Mouse (Mus musculus) cerebellum, postnatal 4 days (tissue): ENCODE data around the gene 2310034G01Rik.
A peak's percentile ranks its signal among the peaks of the same experiment; 100 is the strongest.

Experiments
- DNase-seq, 2 experiments: peaks; one replicate each; pipeline ENCODE4 v3.0.0; 2022; ENCODE audit warnings: low spot score in 2 of 2, mixed read lengths in 1 of 2

The 2310034G01Rik gene

DNA sequence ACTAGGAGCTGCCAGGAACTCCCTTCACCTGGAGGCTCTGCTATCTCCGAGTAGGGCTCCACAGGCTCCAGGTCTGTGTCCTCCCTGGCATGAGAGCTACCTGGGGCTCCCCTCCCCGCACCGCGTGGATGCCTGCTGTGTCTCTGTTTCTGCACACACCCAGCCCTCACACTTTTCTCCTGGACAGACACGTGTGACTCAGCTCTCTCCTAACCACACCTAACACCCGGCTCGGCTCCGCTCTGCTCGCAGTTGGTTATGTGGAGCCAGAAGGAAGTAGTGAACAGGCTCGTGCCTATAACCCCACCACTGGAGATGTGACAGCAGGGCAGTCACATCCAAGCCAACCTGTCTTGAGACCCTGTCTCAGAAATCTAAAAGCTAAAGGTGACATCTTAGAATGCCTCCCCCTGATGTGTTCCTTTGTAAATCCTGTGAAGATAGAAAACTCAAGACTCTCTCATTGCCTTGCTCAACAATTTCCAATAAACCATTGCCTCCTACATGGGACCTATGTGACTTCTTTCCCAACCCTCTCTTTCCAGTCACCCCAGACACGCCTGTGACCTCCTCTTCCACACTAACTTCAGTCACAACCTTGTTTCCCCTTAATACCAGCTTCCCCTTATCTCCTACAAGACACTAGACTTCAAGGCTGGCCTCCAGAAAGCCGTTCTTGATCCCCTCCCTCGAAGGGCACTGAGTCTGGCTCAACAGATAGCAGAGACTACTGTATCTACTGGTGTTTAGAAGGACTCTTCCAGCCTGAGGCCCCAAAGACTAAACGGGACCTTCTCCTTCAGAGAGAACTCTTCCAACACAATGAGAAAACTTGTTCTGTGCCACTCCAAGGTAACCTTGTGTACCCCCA is 35.0 kb downstream of the 2310034G01Rik start:
- DNase-seq = peak; percentile 0 to 18

DNA sequence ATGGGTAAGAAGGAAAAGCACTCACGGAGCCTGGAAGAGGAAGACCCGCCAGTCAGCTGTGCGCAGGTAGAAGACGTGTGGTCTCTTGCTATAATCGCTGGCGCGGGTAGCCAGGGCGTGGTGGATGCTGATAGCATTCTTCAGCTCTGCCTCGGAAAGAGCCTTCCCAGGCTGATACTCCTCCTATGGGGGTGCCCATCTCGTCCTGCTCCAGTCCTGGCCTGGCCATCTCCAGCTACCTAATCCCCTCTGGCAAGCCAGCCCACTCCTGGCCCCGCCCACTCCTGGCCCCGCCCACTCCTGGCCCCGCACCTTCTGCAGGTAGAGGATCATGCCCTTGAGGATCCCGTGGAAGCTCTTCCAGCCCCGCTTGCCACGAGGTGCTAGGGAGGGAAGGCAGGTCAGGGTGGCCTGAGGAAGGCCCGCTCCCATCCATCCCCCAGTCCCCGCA is 35.9 kb downstream of the 2310034G01Rik start:
- DNase-seq = peak in 1 of 2 experiments; percentile 19

DNA sequence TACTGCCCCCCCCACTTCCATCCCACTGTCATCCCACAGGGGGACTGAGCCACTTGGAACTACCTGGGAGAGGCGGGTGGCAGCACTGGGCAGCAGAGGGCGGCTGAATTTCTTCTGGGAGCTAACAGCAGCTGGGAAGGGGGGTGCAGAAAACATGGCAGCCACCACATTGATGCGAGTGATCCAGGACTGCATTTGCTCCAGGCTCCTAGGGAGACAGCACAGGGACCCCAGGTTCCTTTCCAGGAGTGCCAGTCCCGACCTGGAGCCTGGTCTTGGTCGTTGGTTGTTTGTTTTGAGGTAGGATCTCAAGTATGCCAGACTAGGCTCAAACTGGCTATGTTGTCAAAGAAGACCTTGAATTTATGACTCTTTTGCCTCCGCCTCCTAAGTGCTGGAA is 36.5 kb downstream of the 2310034G01Rik start:
- peak in 1 of 2 experiments; percentile 19 for DNase-seq

DNA sequence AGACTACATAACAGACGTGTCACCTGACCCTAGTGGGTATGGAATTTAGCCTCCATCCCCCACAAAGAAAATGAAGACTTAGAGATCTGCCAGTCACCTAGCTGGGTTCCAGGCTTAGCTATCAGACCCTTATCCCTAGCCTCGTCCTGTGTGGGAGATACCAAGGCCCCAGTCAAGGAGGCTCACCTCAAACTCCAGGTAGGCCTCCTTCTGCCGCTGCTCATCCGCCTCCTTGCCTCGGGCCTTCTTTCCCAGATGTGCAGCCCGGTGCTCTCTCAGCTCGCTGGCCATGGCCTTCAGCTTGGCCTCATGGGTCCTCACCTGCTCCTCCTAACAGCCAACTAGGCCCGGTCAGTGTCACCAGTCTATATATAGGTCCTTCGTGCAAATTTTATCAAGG is 37.0 kb downstream of the 2310034G01Rik start:
- no peak for DNase-seq

DNA sequence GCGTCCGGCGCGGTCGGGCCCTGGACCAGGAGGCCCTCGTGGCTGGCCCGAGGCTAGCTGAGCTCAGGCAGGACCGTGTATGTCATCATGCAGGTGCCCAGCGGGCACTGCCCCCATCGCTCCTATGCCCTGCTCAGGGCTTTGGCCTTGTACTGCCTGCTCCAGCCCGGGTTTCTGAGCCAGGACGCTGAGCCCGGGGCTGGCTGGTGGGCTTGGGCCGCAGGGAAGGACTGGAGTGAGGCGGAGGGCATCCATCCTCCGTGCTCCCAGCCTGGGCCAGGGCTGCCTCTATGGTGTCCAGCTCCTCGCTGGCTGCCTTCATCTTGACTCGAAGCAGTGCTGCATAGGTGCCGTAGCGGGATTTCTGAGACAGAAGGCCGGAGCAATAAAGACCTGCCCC is 37.5 kb downstream of the 2310034G01Rik start:
- peak in 1 of 2 experiments; percentile 22 for DNase-seq

DNA sequence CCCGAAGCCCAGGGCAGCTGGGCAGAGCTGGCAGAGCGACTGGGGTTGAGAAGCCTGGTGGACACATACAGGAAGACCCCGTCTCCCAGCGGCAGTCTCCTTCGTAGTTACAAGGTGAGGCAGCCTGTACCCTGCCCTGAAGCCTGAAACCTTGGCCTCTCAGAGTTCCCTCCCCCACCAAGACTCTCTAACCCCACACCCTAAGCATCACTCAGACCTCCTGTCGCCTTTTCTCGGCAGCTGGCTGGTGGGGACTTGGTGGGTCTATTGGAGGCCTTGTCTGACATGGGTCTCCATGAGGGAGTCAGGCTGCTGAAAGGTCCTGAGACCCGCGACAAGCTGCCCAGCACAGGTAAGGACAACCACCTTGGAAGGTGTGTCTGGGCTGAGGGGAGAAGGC is 38.8 kb downstream of the 2310034G01Rik start:
- peak in 1 of 2 experiments; percentile 18 for DNase-seq

DNA sequence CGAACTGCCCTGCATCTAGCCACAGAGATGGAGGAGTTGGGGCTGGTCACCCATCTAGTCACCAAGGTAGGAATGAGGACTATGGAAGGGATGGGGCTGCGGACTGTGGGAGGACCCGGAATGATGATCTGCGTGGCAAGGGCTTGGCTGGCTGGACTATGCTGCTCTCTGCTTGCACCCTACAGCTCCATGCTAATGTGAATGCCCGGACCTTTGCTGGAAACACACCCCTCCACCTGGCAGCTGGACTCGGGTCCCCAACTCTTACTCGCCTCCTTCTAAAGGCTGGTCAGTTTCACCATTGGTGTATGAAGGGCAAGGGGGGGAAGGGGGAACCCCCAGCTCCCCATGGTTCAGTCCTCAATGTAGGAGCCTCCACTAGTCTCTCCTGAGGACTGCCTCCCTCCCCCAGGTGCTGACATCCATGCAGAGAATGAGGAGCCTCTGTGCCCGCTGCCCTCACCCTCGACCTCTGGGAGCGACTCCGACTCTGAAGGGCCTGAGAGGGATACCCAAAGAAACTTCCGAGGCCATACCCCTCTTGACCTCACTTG is 39.7 kb downstream of the 2310034G01Rik start:
- DNase-seq = no peak

DNA sequence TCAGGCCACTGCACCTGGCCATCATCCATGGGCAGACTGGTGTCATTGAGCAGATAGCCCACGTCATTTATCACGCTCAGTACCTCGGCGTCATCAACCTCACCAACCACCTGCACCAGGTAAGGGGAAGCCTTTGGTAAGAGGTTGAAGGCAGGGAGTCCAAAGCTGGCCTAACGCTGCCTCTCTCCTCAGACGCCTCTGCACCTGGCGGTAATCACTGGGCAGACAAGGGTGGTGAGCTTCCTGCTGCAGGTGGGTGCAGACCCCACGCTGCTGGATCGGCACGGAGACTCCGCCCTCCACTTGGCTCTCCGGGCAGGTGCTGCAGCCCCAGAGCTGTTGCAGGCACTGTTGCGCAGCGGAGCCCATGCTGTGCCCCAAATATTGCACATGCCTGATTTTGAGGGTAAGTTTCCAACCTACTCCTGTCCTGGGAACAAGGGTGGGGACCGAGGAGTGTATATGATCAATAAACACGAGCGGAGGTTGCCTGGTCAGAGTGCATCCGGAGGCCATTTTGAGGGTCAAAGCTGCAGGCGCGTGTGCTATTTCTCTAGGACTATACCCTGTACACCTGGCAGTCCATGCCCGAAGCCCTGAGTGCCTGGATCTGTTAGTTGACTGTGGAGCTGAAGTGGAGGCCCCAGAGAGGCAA is 40.3 kb downstream of the 2310034G01Rik start:
- peak in 1 of 2 experiments; percentile 7 for DNase-seq

DNA sequence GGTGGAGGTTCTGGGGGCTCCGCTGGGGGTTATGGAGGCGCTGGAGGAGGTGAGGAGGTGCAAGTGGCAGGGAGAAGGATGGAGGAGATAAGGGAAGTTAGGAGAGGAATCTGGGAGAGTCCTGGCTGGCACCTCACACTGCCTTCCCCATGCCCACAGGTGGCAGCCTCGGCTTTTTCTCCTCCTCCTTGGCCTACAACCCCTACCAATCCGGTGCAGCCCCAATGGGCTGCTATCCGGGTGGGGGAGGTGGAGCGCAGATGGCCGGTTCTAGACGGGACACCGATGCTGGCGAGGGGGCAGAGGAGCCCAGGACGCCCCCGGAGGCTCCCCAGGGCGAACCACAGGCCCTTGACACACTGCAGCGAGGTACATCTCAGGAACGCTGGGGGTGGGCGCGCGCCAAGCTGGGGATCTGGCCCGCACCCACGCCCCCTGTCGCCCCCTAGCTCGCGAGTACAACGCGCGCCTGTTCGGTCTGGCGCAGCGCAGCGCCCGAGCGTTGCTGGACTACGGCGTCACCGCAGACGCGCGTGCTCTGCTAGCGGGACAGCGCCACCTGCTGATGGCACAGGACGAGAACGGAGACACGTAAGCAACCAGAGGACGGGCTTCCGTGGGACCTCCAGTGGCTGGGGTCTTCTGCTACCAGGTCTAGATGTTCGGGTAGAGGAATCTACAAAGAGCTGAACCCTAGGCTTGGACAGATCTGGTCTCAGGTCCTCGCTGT is 41.2 kb downstream of the 2310034G01Rik start:
- peak; percentile 91 to 92 for DNase-seq

DNA sequence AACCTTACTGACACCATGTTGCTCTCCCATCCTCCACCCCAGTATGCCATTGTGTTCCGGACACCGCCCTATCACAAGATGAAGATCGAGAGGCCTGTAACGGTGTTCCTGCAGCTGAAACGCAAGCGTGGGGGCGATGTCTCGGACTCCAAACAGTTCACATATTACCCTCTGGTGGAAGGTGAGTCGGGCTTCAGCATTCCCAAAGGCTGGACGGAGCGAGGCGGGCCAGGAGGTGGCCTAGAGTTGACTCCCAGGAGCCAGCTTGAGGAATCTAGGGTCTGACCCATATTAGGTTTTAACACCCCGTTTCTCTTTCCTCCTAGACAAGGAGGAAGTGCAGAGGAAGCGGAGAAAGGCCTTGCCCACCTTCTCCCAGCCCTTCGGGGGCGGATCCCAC is 41.8 kb downstream of the 2310034G01Rik start:
- peak in 1 of 2 experiments; percentile 1 for DNase-seq

DNA sequence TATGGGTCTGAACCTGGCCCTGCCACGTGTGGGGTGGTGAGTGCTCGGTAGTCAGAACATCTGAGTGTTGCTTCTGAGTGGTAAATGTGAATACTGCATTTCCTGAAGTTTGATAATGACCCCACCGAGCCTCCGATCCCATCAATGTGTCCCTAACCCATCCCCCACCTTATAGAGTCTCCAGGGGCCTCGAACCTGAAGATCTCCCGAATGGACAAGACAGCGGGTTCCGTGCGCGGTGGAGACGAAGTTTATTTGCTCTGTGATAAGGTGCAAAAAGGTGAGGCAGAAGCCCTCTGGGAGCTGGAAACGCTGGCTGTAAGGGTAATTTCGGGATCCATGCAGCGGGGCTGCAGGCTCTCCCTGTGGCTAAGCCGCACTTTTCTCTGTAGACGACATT is 42.3 kb downstream of the 2310034G01Rik start:
- peak in 1 of 2 experiments; percentile 17 for DNase-seq

DNA sequence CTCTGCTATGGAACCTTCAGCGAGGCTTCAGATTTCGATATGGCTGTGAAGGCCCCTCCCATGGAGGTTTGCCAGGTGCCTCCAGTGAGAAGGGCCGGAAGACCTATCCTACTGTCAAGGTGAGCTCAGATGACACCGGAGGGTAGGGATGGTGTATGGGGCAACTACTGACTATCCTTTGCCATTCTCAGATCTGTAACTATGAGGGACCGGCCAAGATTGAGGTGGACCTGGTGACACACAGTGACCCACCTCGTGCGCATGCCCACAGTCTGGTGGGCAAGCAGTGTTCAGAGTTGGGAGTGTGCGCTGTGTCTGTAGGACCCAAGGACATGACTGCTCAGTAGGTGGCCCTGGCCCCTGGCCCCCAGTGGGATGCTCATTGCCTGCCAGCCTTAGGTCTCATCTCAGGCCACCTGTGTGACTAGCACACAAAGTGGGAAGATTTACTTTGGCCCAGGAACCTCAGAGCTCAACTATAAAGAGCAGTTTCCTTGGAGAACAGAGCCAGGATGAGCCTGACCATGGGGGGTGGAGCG is 43.3 kb downstream of the 2310034G01Rik start:
- DNase-seq = peak; percentile 1 to 13

DNA sequence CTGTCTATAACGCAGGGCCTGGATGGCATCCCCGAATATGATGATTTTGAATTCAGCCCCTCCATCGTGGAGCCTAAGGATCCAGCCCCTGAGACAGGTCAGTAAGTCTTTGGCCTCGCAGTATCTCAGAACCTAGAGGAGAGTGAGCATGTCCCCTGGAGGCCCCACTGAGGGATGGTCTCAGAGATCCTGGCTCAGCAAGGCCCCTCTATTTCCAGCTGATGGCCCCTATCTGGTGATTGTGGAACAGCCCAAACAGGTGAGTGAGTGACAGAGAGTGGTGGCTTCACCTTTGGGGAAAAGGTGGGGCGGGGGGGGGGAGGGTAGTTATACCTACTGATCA is 43.9 kb downstream of the 2310034G01Rik start:
- no peak for DNase-seq

DNA sequence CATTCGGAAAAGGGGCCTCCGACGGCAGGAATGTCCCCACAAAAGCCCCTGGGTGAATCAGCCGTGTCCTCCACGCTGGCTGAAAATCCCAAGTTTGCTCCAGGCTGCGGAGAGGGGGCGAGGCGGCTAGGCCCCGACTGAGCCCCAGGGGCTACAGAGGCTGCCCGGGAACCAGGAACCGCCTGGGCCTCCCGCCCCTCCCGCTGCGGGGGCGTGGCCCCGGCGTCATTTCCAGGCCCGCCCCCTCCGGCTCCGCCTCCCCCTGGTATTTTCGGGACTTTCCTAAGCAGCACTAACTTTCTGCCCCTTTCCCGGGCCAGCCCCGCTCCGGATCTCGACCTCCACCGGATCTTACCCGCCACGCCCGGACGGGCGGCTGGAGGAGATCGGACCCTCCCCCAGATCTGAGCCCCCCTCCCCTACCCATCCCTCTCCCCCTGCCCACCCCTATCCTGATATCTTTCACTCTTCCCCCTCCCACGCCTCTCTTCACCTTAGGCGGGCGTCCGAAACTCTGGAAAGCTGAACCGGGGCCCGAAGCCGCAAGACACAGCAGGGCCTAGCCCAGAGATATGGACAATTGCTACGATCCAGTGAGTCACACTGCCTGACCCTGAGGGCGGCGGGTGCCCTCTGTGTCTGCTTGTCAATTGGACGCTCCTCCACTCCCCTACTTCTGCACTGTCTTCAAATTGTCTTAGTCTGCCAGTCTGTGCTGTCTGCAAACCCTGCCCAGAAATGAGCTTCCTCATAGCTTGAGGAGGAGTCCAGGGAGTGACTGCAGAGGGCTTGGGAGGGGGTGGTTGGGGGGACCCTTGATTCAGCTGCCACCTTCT is 44.5 kb downstream of the 2310034G01Rik start:
- DNase-seq = peak; percentile 37 to 62

DNA sequence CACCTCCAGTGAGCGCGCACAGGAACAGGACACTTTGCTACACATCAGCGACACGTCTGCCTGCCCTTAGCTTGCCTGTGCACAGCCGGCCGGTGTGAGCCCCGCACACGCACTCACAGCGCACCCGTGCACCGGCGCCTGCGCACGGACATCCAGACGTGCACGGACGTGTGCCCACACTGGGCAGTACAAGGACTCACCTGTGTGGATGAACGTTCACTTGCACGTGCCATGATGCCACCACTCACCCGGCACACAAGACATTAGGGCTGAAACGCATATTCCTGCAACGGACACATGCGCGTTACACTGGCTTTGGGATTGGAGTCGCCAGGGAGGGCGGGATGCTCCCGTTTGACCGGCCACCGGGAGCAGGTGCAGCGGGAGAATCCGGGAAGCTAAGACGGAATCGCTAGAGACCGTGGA is 45.2 kb downstream of the 2310034G01Rik start:
- peak; percentile 8 to 17 for DNase-seq

DNA sequence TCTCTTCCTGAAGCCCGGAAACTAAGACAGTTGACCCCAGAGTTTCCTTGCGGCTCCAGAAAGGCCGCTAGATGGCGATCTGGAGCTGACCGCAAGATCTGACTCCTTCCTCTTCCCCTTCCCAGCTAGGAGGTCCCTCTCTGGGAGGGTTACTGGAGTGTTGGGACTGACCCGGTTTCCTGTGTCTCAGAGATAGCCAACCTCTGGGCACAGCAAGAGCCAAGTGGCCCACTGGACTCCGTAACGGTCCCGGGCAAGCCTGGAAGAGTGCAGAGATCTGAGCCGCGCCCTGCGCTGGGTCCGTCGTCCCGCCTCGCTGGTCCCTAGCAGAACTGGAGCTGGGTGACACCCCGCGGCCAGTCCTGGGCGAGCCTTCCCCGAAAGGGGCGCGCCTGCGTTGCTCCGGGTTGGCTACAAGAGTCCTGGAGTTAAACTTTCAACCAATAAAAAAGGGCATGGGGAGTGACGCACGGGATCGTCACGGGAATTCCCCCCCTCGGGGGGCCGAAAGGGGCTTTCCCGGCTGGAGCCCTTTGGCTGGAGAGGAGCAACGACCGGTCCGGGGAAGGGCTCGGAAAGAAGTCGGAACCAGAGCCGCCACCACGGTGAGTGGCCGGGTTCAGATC is 45.8 kb downstream of the 2310034G01Rik start, which contains the start of gene Nfkb2:
Gene Nfkb2 (plus strand): TSS at position 105 of the 626 bp plus-strand sequence.
- peak; percentile 49 to 84 for DNase-seq

DNA sequence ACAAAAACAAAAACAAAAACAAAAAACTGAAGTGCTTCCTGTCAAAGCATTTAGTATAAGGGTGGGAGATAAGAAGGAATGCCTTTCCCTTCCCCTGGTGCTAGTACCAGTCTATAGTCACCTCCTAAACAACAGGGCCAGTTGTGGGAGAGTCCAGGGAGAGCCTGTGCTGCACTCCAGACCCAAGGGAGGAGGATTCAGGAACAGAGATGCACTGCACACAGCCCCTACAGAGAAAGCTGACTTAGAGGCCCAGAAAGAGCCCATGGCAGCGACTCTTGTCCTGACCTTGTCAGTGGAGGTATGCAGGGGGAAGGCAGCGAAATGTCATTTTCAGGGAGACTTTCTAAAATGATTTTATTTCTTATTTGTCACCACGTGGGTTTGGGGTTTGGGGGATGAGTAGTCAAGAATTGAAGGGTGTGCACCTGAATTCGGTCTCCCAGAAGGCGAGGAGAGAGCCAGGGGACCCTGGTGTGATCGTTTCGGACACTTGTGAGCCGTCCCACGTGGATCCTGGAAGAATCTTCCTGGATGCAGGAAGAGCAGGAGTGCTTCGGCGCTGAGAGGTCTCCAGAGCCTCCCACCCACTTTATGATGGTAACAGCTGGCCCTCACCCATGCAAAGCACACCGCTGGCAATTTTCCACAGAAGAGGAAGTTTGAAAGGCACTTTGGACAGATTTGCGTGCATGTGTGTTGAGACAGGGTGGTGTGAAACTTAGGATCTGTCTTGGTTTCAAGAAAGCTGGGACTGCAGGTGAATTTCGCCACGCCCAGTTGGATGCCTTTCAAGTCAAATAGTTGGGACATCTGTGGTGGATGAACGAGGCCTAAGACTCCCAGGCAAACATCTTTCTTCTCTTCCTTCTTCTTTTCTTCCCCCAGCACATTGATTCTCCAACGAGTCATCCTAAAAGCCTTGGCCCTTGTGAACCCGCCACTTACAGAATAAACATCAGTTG is 46.6 kb downstream of the 2310034G01Rik start:
- DNase-seq = peak in 1 of 2 experiments; percentile 11

DNA sequence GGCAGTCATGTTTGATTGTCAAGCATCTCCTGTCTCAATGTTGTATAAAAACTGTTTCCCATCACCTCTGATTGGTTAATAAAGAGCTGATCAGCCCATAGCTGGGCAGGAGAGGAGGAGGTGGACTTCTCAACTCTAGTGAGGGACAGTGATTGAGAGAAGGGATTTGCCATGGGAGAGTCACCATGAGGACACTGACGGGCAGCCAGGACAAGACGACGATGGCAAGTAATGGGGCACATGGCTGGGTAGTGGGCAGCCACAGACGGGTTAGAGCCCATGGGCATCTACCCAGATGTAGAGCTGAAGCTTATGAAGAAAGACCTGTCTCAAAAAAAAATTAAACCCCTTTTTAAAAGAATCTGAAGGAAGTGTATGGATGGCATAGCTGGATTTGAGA is 47.6 kb downstream of the 2310034G01Rik start:
- DNase-seq = no peak
